28 mouse cellular contexts compared by ENCODE assay signal in genomic region chr1:108472031-108472430, GRCm38 (mm10).
"Had no signal": no experiment of that assay in that cellular context is flagged by ENCODE, and none has a peak within 500 bp of the region (broad histone marks: within the 10 kb centered on the region; RNA-seq: fewer than 3 reads in every experiment).

No protein-coding gene starts in this region.

- H3K36me3 ChIP-seq: embryonic facial prominence, embryonic 10.5 days; embryonic facial prominence, embryonic 12.5 days; embryonic facial prominence, embryonic 13.5 days; embryonic facial prominence, embryonic 15.5 days; forebrain, embryonic 10.5 days; forebrain, embryonic 15.5 days had no signal

- H3K27me3 ChIP-seq: embryonic facial prominence, embryonic 12.5 days; embryonic facial prominence, embryonic 13.5 days; embryonic facial prominence, embryonic 15.5 days; forebrain, embryonic 13.5 days; forebrain, embryonic 15.5 days had no signal

- DNase-seq: cerebellum, adult 2 months; cerebellum, adult 8-10 months; cerebellum, adult 9-10 months; cerebellum, adult 9-11 months; cerebellum, postnatal 10 days; cerebellum, postnatal 14 days; cerebellum, postnatal 25 days; cerebellum, postnatal 36 days; embryo, embryonic 11 days; forebrain, postnatal 0 days; gastrocnemius, adult 2 months; gastrocnemius, postnatal 10 days; gastrocnemius, postnatal 14 days; gastrocnemius, postnatal 25 days; gastrocnemius, postnatal 36 days; heart, adult 11 months; heart, adult 18-20 months; heart, adult 2 months had no signal

- H3K9ac ChIP-seq: embryonic facial prominence, embryonic 12.5 days; embryonic facial prominence, embryonic 13.5 days; embryonic facial prominence, embryonic 15.5 days; forebrain, embryonic 13.5 days; forebrain, embryonic 15.5 days; forebrain, postnatal 0 days had no signal

- H3K27ac ChIP-seq: embryonic facial prominence, embryonic 10.5 days; embryonic facial prominence, embryonic 12.5 days; embryonic facial prominence, embryonic 13.5 days; embryonic facial prominence, embryonic 15.5 days; forebrain, embryonic 10.5 days; forebrain, embryonic 13.5 days; forebrain, embryonic 15.5 days; gastrocnemius, adult 2 months; heart, adult 2 months had no signal

- H3K4me2 ChIP-seq: embryonic facial prominence, embryonic 12.5 days; embryonic facial prominence, embryonic 13.5 days; embryonic facial prominence, embryonic 15.5 days; forebrain, embryonic 13.5 days; forebrain, embryonic 15.5 days had no signal

- ATAC-seq: forebrain, embryonic 13.5 days; forebrain, embryonic 14.5 days; forebrain, embryonic 15.5 days; forebrain, embryonic 16.5 days; forebrain, postnatal 0 days had no signal

- H3K4me3 ChIP-seq: embryonic facial prominence, embryonic 10.5 days; embryonic facial prominence, embryonic 12.5 days; embryonic facial prominence, embryonic 13.5 days; embryonic facial prominence, embryonic 15.5 days; erythroblast, embryonic 14.5 days; forebrain, embryonic 10.5 days; forebrain, embryonic 13.5 days; forebrain, embryonic 15.5 days; gastrocnemius, adult 2 months; heart, adult 2 months had no signal

- H3K4me1 ChIP-seq: embryonic facial prominence, embryonic 10.5 days; embryonic facial prominence, embryonic 12.5 days; embryonic facial prominence, embryonic 13.5 days; embryonic facial prominence, embryonic 15.5 days; forebrain, embryonic 10.5 days; forebrain, embryonic 13.5 days; forebrain, embryonic 15.5 days had no signal

- H3K9me3 ChIP-seq: embryonic facial prominence, embryonic 10.5 days; embryonic facial prominence, embryonic 12.5 days; embryonic facial prominence, embryonic 13.5 days; embryonic facial prominence, embryonic 15.5 days; forebrain, embryonic 10.5 days; forebrain, embryonic 13.5 days; forebrain, embryonic 15.5 days had no signal
